Mouse (Mus musculus) liver, embryonic 14.5 days (tissue): Measurements from ENCODE around the gene Fgf15.

Source experiments
- CTCF ChIP-seq: IDR thresholded peaks from 2 replicates; pipeline ENCODE4 v1.5.1; 2016; ENCODE audit warnings: antibody characterized with exemption, low read depth, control low read depth
- EP300 ChIP-seq: IDR thresholded peaks from 2 replicates; pipeline ENCODE4 v1.6.1; 2016; ENCODE audit warnings: antibody characterized with exemption, low read depth

- TF ChIP-seq CTCF (no peak), EP300 (no peak)
Observed at GRCm38 (mm10) chr7:144862126-144862525, 34.2 kb upstream of the Fgf15 start.
